Mouse (Mus musculus) G1E (cell line): ENCODE results near the gene Tff3. TPM values are rescaled to one million over a fixed set of nuclear protein-coding genes. Genes with fewer than 3 reads are reported as not detected.

ENCODE experiments used
- ATAC-seq: 2 replicates; pipeline ENCODE4 v1.8.0; 2016; ENCODE audit warnings: mild to moderate bottlenecking; ENCODE audit not compliant: insufficient number of reproducible peaks, poor library complexity, low FRiP score, severe bottlenecking; ENCODE audit errors: extremely low read depth
- DNase-seq: peaks from one replicate; pipeline ENCODE4 v3.0.0; 2012; ENCODE audit warnings: low spot score
- H3K27me3 ChIP-seq: 2 replicates; pipeline ENCODE4 v1.6.1; 2012; ENCODE audit warnings: mild to moderate bottlenecking, low read length, inconsistent platforms; ENCODE audit not compliant: insufficient read depth
- H3K36me3 ChIP-seq: replicated peaks from 2 replicates; pipeline ENCODE3; 2012; ENCODE audit warnings: mild to moderate bottlenecking, inconsistent platforms
- H3K4me1 ChIP-seq: 2 replicates; pipeline ENCODE4 v1.6.1; 2012; ENCODE audit warnings: low read depth, low read length, inconsistent platforms, mixed read lengths; ENCODE audit not compliant: insufficient read depth
- H3K4me3 ChIP-seq: 2 replicates; pipeline ENCODE4 v1.5.1; 2012; ENCODE audit warnings: low read depth, mild to moderate bottlenecking, inconsistent platforms, low read length, moderate library complexity, mixed read lengths
- H3K9me3 ChIP-seq: replicated peaks from 2 replicates; pipeline ENCODE4 v1.6.1; 2012; ENCODE audit warnings: inconsistent platforms
- CTCF ChIP-seq: IDR thresholded peaks from 2 replicates; pipeline ENCODE4 v1.5.1; 2012; ENCODE audit warnings: low read depth, low read length, inconsistent platforms, mixed read lengths
- GATA1 ChIP-seq: IDR thresholded peaks from 2 replicates; pipeline ENCODE4 v1.6.1; 2012; ENCODE audit warnings: borderline replicate concordance, low read length, inconsistent platforms, mixed read lengths
- GATA2 ChIP-seq: IDR thresholded peaks from 2 replicates; pipeline ENCODE4 v1.6.1; 2012; ENCODE audit warnings: low read depth, low read length, inconsistent platforms, borderline replicate concordance
- POLR2AphosphoS5 ChIP-seq: IDR thresholded peaks from 2 replicates; pipeline ENCODE4 v1.6.1; 2012; ENCODE audit warnings: low read depth, low read length, inconsistent platforms; ENCODE audit not compliant: insufficient replicate concordance
- TAL1 ChIP-seq: conservative IDR thresholded peaks from 2 replicates; pipeline ENCODE4 v1.6.1; 2012; ENCODE audit warnings: low read depth, low read length, inconsistent platforms, mixed read lengths
- polyA plus RNA-seq: library from polyadenylated mRNA; stranded (reverse); fragments of >175 nt; gene quantifications from 2 replicates; pipeline ENCODE4 v1.2.3, GENCODE M21; 2012
- total RNA-seq, 2 experiments: library from RNA; stranded (forward) in 1 of 2; stranded (reverse) in 1 of 2; fragments of 200-1000 nt in 1 of 2; fragments of >200 nt in 1 of 2; fragmentation: Nextera tagmentation in 1 of 2; gene quantifications; 2 replicates each; pipeline ENCODE4 v1.2.3; 2014 to 2017

Tff3 gene
- total and polyA plus RNA-seq, 3 experiments = not detected

DNA sequence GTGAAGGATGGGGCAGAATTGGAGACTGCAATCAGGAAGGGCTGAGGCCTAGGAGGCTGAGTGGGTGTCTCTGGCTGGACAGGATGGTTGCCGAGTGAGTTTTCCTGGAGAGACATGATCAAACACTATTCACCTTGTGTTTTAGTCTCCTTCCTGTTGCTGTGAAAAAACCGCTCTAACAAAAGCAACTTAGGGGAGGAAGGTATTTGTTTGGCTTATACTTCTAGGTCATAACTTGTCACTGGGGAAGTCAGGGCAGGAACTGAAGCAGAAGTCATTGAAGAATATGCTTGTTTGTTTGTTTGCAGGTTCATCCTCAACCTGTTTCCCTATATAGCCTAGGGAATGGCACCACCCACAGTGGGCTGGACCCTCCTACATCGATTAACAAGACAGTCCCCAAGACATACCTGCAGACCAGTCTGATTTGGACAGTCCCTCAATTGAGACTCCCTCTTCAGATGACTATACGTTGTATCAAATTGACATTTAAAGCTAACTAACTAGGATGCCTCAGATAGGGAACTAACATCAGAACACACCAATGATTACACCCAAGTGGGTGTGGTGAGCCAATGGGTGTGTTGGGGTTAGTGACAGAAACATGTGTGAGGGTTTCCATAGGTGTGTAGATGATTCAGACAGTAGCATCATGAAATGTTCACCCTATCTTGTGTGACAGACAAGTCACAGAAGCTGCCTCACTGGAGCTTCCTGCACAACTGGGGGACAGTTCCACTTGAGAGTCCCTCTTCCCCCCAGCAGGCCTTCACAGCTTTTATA, 47.0 kb downstream of the Tff3 start:
- TF ChIP-seq CTCF = no peak
- no peak overlapping the region for H3K4me3 ChIP-seq
- no peaks in the 10 kb centered on the region for H3K27me3 ChIP-seq
- peaks cover 83% of the 10 kb centered on the region for H3K9me3 ChIP-seq
- H3K4me1 ChIP-seq = no peaks in the 10 kb centered on the region
- no peak for DNase-seq
- no peaks in the 10 kb centered on the region for H3K36me3 ChIP-seq
- ATAC-seq = no peak

GRCm38 (mm10) chr17:31079078-31079840, 50.2 kb downstream of the Tff3 start:
- no peaks in the 10 kb centered on the region for H3K27me3 ChIP-seq
- DNase-seq = no peak
- TF ChIP-seq GATA2 = no peak
- no peak for TF ChIP-seq GATA1
- no peak for TF ChIP-seq POLR2AphosphoS5
- no peak for TF ChIP-seq CTCF
- no peak for TF ChIP-seq TAL1
- H3K9me3 ChIP-seq = peaks cover 68% of the 10 kb centered on the region
- ATAC-seq = no peak
- no peaks in the 10 kb centered on the region for H3K4me1 ChIP-seq
- no peaks in the 10 kb centered on the region for H3K36me3 ChIP-seq
- H3K4me3 ChIP-seq = no peak overlapping the region

- Histone ChIP-seq H3K4me1 (no peaks in the 10 kb centered on the region), H3K4me3 (no peak overlapping the region), H3K9me3 (peaks cover 68% of the 10 kb centered on the region), H3K27me3 (no peaks in the 10 kb centered on the region), H3K36me3 (no peaks in the 10 kb centered on the region)
- DNase-seq = no peak
- no peak for TF ChIP-seq GATA1
- TF ChIP-seq CTCF = no peak
- TF ChIP-seq POLR2AphosphoS5 = no peak
- TF ChIP-seq GATA2 = no peak
- TF ChIP-seq TAL1 = no peak
- no peak for ATAC-seq
Measured at GRCm38 (mm10) chr17:31078581-31078980, 50.9 kb downstream of the Tff3 start.

DNA sequence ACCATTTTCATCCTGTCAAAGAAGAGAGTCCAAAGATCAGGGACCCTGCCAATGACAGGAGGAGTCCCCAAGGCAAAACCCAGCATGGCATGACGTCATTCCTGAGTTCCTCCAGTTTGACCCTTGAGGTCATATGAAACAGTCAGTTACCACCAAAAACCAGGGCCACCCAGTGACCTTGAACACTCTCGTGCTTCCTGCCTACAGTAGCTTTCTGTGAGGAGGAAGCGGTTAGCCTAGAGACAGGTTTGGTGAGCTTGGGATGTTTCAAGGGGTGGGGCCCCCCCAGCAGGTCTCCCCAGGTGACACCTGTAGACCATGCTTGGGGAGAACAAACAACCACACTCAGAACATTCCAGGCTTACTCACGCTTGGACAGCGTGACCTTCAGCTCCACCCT, 51.9 kb downstream of the Tff3 start:
- no peak for TF ChIP-seq CTCF
- no peak for TF ChIP-seq POLR2AphosphoS5
- TF ChIP-seq TAL1 = no peak
- TF ChIP-seq GATA1 = no peak
- TF ChIP-seq GATA2 = no peak
- Histone ChIP-seq H3K36me3 (no peaks in the 10 kb centered on the region), H3K4me3 (no peak overlapping the region), H3K4me1 (no peaks in the 10 kb centered on the region), H3K9me3 (peaks cover 73% of the 10 kb centered on the region), H3K27me3 (no peaks in the 10 kb centered on the region)
- no peak for DNase-seq
- no peak for ATAC-seq

- ATAC-seq = no peak
- Histone ChIP-seq H3K9me3 (peaks cover 84% of the 10 kb centered on the region), H3K4me1 (no peaks in the 10 kb centered on the region), H3K4me3 (no peak overlapping the region), H3K36me3 (no peaks in the 10 kb centered on the region), H3K27me3 (no peaks in the 10 kb centered on the region)
- no peak for DNase-seq
- no peak for TF ChIP-seq CTCF
- TF ChIP-seq GATA2 = no peak
- no peak for TF ChIP-seq TAL1
- TF ChIP-seq GATA1 = no peak
- TF ChIP-seq POLR2AphosphoS5 = no peak
Measured at GRCm38 (mm10) chr17:31075471-31075870, 54.0 kb downstream of the Tff3 start.

Other genes with a start within 250 kb of the Tff3 start
- not detected in 2 replicates for gene Glp1r, start 227.8 kb downstream of the Tff3 start, total RNA-seq (2014; fragmentation: Nextera tagmentation)
- 0.05 TPM in 1 of 2 replicates, not detected in the other for gene Glp1r, start 227.8 kb downstream of the Tff3 start, total RNA-seq (2017)
- gene Glp1r, start 227.8 kb downstream of the Tff3 start, polyA plus RNA-seq = not detected in 2 replicates
- gene Umodl1, start 175.0 kb downstream of the Tff3 start, total RNA-seq (2014; fragmentation: Nextera tagmentation) = not detected in 2 replicates
- gene Umodl1, start 175.0 kb downstream of the Tff3 start, total RNA-seq (2017) = 0.16 TPM in 1 of 2 replicates, not detected in the other
- 0.01 TPM in 1 of 2 replicates, not detected in the other for gene Umodl1, start 175.0 kb downstream of the Tff3 start, polyA plus RNA-seq
- not detected in 2 replicates for gene Abcg1, start 72.0 kb downstream of the Tff3 start, total RNA-seq (2014; fragmentation: Nextera tagmentation)
- gene Abcg1, start 72.0 kb downstream of the Tff3 start, total RNA-seq (2017) = 0.05 and 0.06 TPM in 2 replicates
- gene Abcg1, start 72.0 kb downstream of the Tff3 start, polyA plus RNA-seq = not detected in 2 replicates
- gene Tff2, start 14.6 kb upstream of the Tff3 start, total RNA-seq (2014; fragmentation: Nextera tagmentation) = not detected in 2 replicates
- gene Tff2, start 14.6 kb upstream of the Tff3 start, total RNA-seq (2017) = not detected in 2 replicates
- gene Tff2, start 14.6 kb upstream of the Tff3 start, polyA plus RNA-seq = not detected in 2 replicates
- gene Tff1, start 35.6 kb upstream of the Tff3 start, total RNA-seq (2014; fragmentation: Nextera tagmentation) = not detected in 2 replicates
- not detected in 2 replicates for gene Tff1, start 35.6 kb upstream of the Tff3 start, total RNA-seq (2017)
- not detected in 2 replicates for gene Tff1, start 35.6 kb upstream of the Tff3 start, polyA plus RNA-seq
- not detected in 2 replicates for gene Tmprss3, start 69.3 kb upstream of the Tff3 start, total RNA-seq (2014; fragmentation: Nextera tagmentation)
- not detected in 2 replicates for gene Tmprss3, start 69.3 kb upstream of the Tff3 start, total RNA-seq (2017)
- not detected in 2 replicates for gene Tmprss3, start 69.3 kb upstream of the Tff3 start, polyA plus RNA-seq
- gene Ubash3a, start 78.2 kb upstream of the Tff3 start, total RNA-seq (2014; fragmentation: Nextera tagmentation) = not detected in 2 replicates
- gene Ubash3a, start 78.2 kb upstream of the Tff3 start, total RNA-seq (2017) = 0.17 and 0.33 TPM in 2 replicates
- gene Ubash3a, start 78.2 kb upstream of the Tff3 start, polyA plus RNA-seq = not detected in 2 replicates
- not detected in 2 replicates for gene Rsph1, start 147.7 kb upstream of the Tff3 start, total RNA-seq (2014; fragmentation: Nextera tagmentation)
- not detected in 2 replicates for gene Rsph1, start 147.7 kb upstream of the Tff3 start, total RNA-seq (2017)
- not detected in 2 replicates for gene Rsph1, start 147.7 kb upstream of the Tff3 start, polyA plus RNA-seq
- gene Slc37a1, start 157.1 kb upstream of the Tff3 start, total RNA-seq (2014; fragmentation: Nextera tagmentation) = not detected in 2 replicates
- gene Slc37a1, start 157.1 kb upstream of the Tff3 start, total RNA-seq (2017) = 0.12 and 0.38 TPM in 2 replicates
- not detected in 2 replicates for gene Slc37a1, start 157.1 kb upstream of the Tff3 start, polyA plus RNA-seq